Mouse (Mus musculus): ENCODE results near the gene Gorab. TPM values are rescaled to one million over a fixed set of nuclear protein-coding genes. Genes with fewer than 3 reads are reported as not detected.

The Gorab gene
- total and polyA plus RNA-seq, 3 experiments = 0.64 to 11.9 (median 8.1) TPM

DNA sequence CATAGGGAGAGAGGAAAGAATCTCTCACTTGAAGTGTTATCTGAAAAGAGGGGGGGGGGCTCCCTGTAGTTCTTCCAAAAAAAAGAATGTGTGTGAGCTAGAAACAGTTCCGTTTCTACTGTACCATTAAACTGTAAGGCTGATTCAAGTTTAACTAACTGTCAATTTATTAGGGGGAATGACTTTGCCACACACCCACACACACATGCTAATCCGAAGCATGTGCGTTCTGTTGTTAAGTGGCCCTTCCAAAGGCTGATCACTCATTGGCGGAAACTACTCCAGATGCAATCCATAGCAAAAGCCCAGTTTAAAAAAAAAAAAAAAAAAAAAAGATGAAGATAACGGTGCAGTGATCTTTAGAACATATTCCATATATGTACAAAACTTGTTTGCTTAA is 42.1 kb downstream of the Gorab start:
- Histone ChIP-seq H3K4me3 (ENCODE audit: low read depth, low read length) (no peak overlapping the region), H3K27me3 (ENCODE audit: insufficient read depth, low read length) (0 out of 2 replicates have a peak, but pooled peaks cover 2% of the 10 kb centered on the region), H3K4me1 (ENCODE audit: insufficient read depth, low read depth, low read length) (no peaks in the 10 kb centered on the region), H3K9me3 (replicated peaks) (no peaks in the 10 kb centered on the region), H3K36me3 (replicated peaks) (no peaks in the 10 kb centered on the region)
- ATAC-seq (ENCODE audit: extremely low read depth, insufficient number of reproducible peaks, low FRiP score, poor library complexity, severe bottlenecking) (no peak), DNase-seq (ENCODE audit: low spot score) (no peak)
- TF ChIP-seq GATA2 (IDR thresholded peaks at IDR 0.05; ENCODE audit: borderline replicate concordance, low read depth, low read length) = no peak
- no peak for TF ChIP-seq CTCF (IDR thresholded peaks at IDR 0.05; ENCODE audit: low read depth, low read length)
- no peak for TF ChIP-seq TAL1 (conservative IDR thresholded peaks at IDR 0.05; ENCODE audit: low read depth, low read length)
- TF ChIP-seq GATA1 (IDR thresholded peaks at IDR 0.05; ENCODE audit: borderline replicate concordance, low read length) = no peak
- no peak for TF ChIP-seq POLR2AphosphoS5 (IDR thresholded peaks at IDR 0.05; ENCODE audit: insufficient replicate concordance, low read depth, low read length)

DNA sequence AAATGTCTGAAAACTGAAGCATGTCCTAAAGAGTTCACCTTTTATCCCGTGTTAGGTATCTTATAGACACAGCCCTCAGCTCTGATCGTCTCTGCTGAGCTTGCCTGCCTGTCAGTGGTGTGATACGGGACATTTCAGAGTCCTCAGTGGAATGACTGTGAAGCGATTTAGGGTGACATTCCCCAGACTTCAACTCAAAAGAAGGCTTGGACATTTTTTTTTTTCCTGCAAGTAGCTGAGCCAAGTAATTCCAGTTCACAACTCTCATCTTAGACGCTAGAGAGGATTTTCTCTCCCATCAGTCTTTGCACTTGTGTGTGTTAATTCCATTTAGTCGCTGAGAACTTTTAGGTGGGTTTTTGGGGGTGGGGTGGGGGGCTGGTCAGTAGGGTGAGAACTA is 42.7 kb downstream of the Gorab start:
- TF ChIP-seq TAL1 (conservative IDR thresholded peaks at IDR 0.05; ENCODE audit: low read depth, low read length) (no peak), GATA1 (IDR thresholded peaks at IDR 0.05; ENCODE audit: borderline replicate concordance, low read length) (no peak), POLR2AphosphoS5 (IDR thresholded peaks at IDR 0.05; ENCODE audit: insufficient replicate concordance, low read depth, low read length) (no peak), CTCF (IDR thresholded peaks at IDR 0.05; ENCODE audit: low read depth, low read length) (no peak), GATA2 (IDR thresholded peaks at IDR 0.05; ENCODE audit: borderline replicate concordance, low read depth, low read length) (no peak)
- Histone ChIP-seq H3K36me3 (replicated peaks) (no peaks in the 10 kb centered on the region), H3K9me3 (replicated peaks) (no peaks in the 10 kb centered on the region), H3K27me3 (ENCODE audit: insufficient read depth, low read length) (0 out of 2 replicates have a peak, but pooled peaks cover 2% of the 10 kb centered on the region), H3K4me3 (ENCODE audit: low read depth, low read length) (no peak overlapping the region), H3K4me1 (ENCODE audit: insufficient read depth, low read depth, low read length) (no peaks in the 10 kb centered on the region)
- DNase-seq (ENCODE audit: low spot score) = no peak
- ATAC-seq (ENCODE audit: extremely low read depth, insufficient number of reproducible peaks, low FRiP score, poor library complexity, severe bottlenecking) = no peak

DNA sequence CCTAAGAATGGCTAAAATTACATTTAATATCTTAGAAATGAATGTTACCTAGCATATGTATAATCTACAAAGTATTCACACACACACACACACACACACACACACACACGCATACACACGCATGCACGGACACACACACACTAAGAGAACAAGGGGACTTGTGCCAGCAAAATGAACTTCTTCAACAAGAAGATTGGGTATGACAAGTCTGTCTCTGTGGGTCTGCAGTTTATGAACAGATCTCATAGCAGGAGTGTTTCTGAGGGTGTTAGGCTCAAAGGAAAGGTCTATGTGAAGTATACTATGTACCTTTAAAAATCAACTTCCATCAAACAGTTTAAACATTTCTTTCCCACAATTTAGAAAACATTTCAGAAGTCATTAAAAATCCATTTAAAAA is 43.9 kb downstream of the Gorab start:
- no peaks in the 10 kb centered on the region for H3K4me1 ChIP-seq (ENCODE audit: insufficient read depth, low read depth, low read length)
- H3K4me3 ChIP-seq (ENCODE audit: low read depth, low read length) = no peak overlapping the region
- no peak for TF ChIP-seq GATA1 (IDR thresholded peaks at IDR 0.05; ENCODE audit: borderline replicate concordance, low read length)
- no peak for TF ChIP-seq GATA2 (IDR thresholded peaks at IDR 0.05; ENCODE audit: borderline replicate concordance, low read depth, low read length)
- TF ChIP-seq TAL1 (conservative IDR thresholded peaks at IDR 0.05; ENCODE audit: low read depth, low read length) = no peak
- TF ChIP-seq CTCF (IDR thresholded peaks at IDR 0.05; ENCODE audit: low read depth, low read length) = no peak
- TF ChIP-seq POLR2AphosphoS5 (IDR thresholded peaks at IDR 0.05; ENCODE audit: insufficient replicate concordance, low read depth, low read length) = no peak
- no peaks in the 10 kb centered on the region for H3K9me3 ChIP-seq (replicated peaks)
- H3K36me3 ChIP-seq (replicated peaks) = no peaks in the 10 kb centered on the region
- no peak for ATAC-seq (ENCODE audit: extremely low read depth, insufficient number of reproducible peaks, low FRiP score, poor library complexity, severe bottlenecking)
- H3K27me3 ChIP-seq (ENCODE audit: insufficient read depth, low read length) = 0 out of 2 replicates have a peak, but pooled peaks cover 2% of the 10 kb centered on the region
- no peak for DNase-seq (ENCODE audit: low spot score)

DNA sequence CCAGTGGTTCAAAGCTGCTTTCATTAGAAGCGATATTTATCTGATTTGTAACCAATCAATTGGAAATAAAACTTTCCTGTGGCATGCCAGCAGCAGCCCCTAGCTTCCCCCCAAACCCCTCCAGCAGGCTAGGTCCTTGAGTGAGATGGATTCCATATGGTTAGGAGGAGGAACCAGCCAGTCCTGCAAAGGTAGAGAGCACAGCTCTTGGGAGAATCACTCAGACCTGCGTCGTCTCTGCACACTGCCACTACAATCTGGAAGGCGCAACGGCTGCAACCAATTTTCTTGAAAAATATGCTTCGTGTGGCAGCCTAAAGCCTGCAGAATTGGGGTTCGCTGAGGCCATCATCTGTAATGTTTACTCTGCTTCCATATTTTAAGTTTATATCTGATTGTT is 45.3 kb downstream of the Gorab start:
- H3K9me3 ChIP-seq (replicated peaks) = no peaks in the 10 kb centered on the region
- no peaks in the 10 kb centered on the region for H3K4me1 ChIP-seq (ENCODE audit: insufficient read depth, low read depth, low read length)
- H3K27me3 ChIP-seq (ENCODE audit: insufficient read depth, low read length) = 0 out of 2 replicates have a peak, but pooled peaks cover 2% of the 10 kb centered on the region
- no peak overlapping the region for H3K4me3 ChIP-seq (ENCODE audit: low read depth, low read length)
- no peaks in the 10 kb centered on the region for H3K36me3 ChIP-seq (replicated peaks)
- TF ChIP-seq CTCF (IDR thresholded peaks at IDR 0.05; ENCODE audit: low read depth, low read length) (no peak), GATA2 (IDR thresholded peaks at IDR 0.05; ENCODE audit: borderline replicate concordance, low read depth, low read length) (no peak), TAL1 (conservative IDR thresholded peaks at IDR 0.05; ENCODE audit: low read depth, low read length) (no peak)
- ATAC-seq (ENCODE audit: extremely low read depth, insufficient number of reproducible peaks, low FRiP score, poor library complexity, severe bottlenecking) (no peak), DNase-seq (ENCODE audit: low spot score) (no peak)

DNA sequence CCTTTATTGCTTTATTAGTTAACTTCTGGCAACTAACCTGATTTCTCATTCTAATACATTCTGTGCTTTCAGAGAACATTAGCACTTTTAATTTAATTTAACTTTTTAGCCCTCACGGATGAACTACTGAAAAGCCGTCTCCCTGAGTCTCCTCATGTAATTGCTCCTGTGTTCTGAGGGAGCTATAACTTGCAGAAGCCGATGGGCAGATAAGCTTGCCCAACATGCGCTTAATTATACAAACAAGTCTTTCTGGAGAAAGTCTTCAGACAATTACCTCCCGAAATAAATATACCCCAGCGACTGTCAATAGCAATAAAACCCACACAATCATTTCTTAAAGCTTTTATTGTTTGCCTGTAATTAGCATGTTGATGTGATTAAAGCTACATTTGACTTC is 45.7 kb downstream of the Gorab start:
- Histone ChIP-seq H3K4me3 (ENCODE audit: low read depth, low read length) (no peak overlapping the region), H3K27me3 (ENCODE audit: insufficient read depth, low read length) (0 out of 2 replicates have a peak, but pooled peaks cover 2% of the 10 kb centered on the region), H3K9me3 (replicated peaks) (no peaks in the 10 kb centered on the region), H3K36me3 (replicated peaks) (no peaks in the 10 kb centered on the region), H3K4me1 (ENCODE audit: insufficient read depth, low read depth, low read length) (no peaks in the 10 kb centered on the region)
- ATAC-seq (ENCODE audit: extremely low read depth, insufficient number of reproducible peaks, low FRiP score, poor library complexity, severe bottlenecking) (no peak), DNase-seq (ENCODE audit: low spot score) (no peak)
- TF ChIP-seq POLR2AphosphoS5 (IDR thresholded peaks at IDR 0.05; ENCODE audit: insufficient replicate concordance, low read depth, low read length) = no peak
- no peak for TF ChIP-seq GATA2 (IDR thresholded peaks at IDR 0.05; ENCODE audit: borderline replicate concordance, low read depth, low read length)
- TF ChIP-seq GATA1 (IDR thresholded peaks at IDR 0.05; ENCODE audit: borderline replicate concordance, low read length) = no peak
- TF ChIP-seq TAL1 (conservative IDR thresholded peaks at IDR 0.05; ENCODE audit: low read depth, low read length) = no peak
- TF ChIP-seq CTCF (IDR thresholded peaks at IDR 0.05; ENCODE audit: low read depth, low read length) = no peak

DNA sequence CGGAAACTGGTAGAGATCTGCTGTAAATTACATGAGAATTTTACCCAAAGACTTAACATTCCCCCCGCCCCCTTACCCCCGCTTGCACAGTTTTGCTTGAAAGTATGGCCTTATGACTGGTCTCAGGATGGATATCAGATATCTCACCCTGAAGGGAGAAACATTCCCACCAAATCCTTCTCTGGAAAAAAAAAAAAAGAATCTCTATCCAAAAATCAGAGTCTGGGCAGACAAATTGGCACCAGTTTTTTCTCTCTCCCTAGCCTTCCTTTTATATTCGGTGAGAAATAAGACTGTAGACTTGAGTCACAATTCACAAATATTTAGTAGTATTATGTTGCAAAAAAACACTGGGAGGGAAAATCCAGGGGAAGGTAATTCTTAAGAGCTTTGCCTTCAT is 47.3 kb downstream of the Gorab start:
- no peaks in the 10 kb centered on the region for H3K36me3 ChIP-seq (replicated peaks)
- H3K4me3 ChIP-seq (ENCODE audit: low read depth, low read length) = no peak overlapping the region
- no peaks in the 10 kb centered on the region for H3K9me3 ChIP-seq (replicated peaks)
- no peaks in the 10 kb centered on the region for H3K4me1 ChIP-seq (ENCODE audit: insufficient read depth, low read depth, low read length)
- TF ChIP-seq POLR2AphosphoS5 (IDR thresholded peaks at IDR 0.05; ENCODE audit: insufficient replicate concordance, low read depth, low read length) (no peak), GATA2 (IDR thresholded peaks at IDR 0.05; ENCODE audit: borderline replicate concordance, low read depth, low read length) (no peak), CTCF (IDR thresholded peaks at IDR 0.05; ENCODE audit: low read depth, low read length) (no peak), GATA1 (IDR thresholded peaks at IDR 0.05; ENCODE audit: borderline replicate concordance, low read length) (no peak), TAL1 (conservative IDR thresholded peaks at IDR 0.05; ENCODE audit: low read depth, low read length) (no peak)
- DNase-seq (ENCODE audit: low spot score) (no peak), ATAC-seq (ENCODE audit: extremely low read depth, insufficient number of reproducible peaks, low FRiP score, poor library complexity, severe bottlenecking) (no peak)
- 0 out of 2 replicates have a peak, but pooled peaks cover 2% of the 10 kb centered on the region for H3K27me3 ChIP-seq (ENCODE audit: insufficient read depth, low read length)

All from G1E (cell line).